Mouse (Mus musculus) brain, adult 2 months (tissue): ENCODE results near the gene Tm6sf1.

Experiments
- DNase-seq: peaks from one replicate; pipeline ENCODE4 v3.0.0; 2011; ENCODE audit warnings: low read depth, low spot score

Tm6sf1 gene

GRCm38 (mm10) chr7:81881600-81881999, 22.8 kb downstream of the Tm6sf1 start:
- peak; percentile 40 for DNase-seq

DNA sequence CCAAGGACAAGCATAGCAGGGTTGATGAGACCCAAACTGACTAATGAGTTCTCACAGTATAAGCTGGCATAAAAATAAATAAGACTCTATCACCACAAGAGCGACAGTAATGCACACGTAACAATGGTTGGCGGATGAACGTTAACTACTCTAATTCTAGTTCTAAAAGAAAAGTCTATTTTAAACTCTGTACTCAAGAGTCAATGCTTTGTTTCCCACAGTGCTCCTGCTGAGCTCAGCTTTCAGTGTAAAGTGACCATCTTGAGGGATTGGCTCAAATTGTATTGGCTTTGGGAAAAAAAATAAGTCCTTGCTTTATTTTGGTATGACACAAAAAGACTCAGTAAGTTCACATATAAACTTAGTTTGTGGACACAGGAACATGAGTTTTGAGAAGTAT, 26.3 kb downstream of the Tm6sf1 start:
- DNase-seq: no peak

DNA sequence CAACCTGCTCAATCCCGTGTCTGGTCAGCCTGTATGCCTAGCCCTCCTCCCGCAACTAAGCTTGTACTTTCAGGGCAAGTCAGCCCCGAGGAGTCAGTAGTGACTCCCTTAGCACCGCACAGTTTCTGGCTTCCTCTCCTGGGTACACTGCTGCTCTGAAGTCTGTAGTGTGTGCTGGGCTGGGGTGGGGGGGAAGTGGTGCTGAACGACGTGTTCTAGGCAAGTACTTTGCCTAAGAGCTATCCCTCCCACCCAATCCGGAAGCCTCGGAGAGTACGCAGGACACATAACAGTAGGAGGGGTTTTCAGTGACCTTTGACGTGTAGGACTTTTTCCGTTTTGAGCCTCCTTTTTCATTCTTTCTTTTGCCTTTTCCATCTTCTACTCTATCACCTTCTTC, 40.6 kb downstream of the Tm6sf1 start:
- no peak for DNase-seq

DNA sequence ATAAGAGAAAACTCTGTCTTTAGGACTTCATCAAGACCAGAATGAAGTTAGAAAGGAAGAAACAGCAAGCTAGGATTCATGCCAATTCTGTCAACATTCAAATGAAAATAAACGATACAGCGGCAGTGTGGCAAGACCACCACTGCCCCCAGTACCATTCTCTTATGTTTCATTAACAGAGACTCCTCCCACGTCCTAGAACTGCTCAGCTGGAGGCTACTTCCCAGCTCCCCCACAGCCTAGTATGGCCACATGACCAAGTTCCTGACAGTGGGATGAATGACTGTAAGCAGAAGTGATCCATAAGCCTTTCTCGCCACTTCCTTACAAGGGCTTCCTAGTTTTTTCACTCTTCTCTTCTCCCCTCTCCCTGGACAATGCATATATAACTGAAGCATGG, 45.3 kb downstream of the Tm6sf1 start:
- no peak for DNase-seq

GRCm38 (mm10) chr7:81904926-81905325, 46.1 kb downstream of the Tm6sf1 start:
- DNase-seq: peak; percentile 59

DNA sequence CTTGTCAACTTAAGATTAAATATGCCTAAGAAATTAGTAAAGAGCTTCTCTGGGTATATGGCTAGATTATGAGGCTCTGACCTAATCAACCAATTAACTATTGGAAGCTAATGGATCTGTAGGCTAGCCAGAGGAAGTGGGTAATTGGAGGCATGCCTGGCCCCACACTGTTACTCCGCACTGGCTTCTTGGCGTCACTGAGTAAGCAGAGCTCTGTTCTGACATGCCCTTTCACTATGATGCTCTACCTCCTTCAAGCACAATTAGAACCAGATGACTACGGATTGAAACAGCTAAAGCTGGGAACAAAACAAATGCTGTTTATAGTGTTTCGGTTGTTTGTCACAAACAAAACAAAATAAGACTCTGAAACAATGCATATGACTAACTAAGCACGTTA, 59.5 kb downstream of the Tm6sf1 start:
- no peak for DNase-seq

- no peak for DNase-seq
These were observed 61.5 kb downstream of the Tm6sf1 start for GRCm38 (mm10) chr7:81920314-81920713.

GRCm38 (mm10) chr7:81921379-81921952, 62.7 kb downstream of the Tm6sf1 start:
- DNase-seq: no peak

GRCm38 (mm10) chr7:81928998-81929397, 70.2 kb downstream of the Tm6sf1 start:
- no peak for DNase-seq

DNA sequence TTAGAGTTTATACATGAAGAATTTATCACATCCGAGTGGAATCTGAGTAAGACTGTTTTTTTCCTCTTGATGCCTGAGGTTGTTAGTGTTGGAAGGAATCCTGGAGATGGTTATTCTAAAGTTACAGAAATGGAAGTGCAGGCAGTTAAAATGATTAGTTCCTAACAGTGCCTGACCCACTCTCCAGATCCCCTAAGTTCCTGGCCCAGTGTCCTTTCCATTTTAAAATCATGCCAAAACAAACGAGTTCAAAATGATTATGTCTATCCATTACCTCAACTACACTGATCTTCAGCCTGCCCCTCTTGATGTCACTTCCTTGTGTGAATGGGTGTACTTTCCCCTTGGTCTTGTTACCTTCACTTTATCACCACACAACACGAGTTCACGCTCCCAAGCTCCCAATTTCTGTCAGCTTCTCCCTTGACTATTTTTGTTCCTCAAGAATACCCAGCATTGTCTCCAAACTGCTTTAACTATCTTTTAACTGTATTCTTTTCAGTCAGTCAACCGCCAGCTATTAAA, 73.8 kb downstream of the Tm6sf1 start:
- peak; percentile 37 for DNase-seq

GRCm38 (mm10) chr7:81933061-81933600, 74.3 kb downstream of the Tm6sf1 start:
- DNase-seq: peak; percentile 56

GRCm38 (mm10) chr7:81933601-81934266, 74.9 kb downstream of the Tm6sf1 start:
- peak; percentile 84 for DNase-seq
